Mouse (Mus musculus) left cerebral cortex, postnatal 36 days (tissue): ENCODE measurements around the gene Trpm1. TPM values are rescaled to one million over a fixed set of nuclear protein-coding genes. Genes with fewer than 3 reads are reported as not detected.
"Not testable (repeated sequence)": the region's sequence is repeated elsewhere in the genome, so short reads cannot be mapped to it uniquely, and the experiment has no call there.

Experiments
- DNase-seq, 2 experiments: peaks; one replicate each; pipeline ENCODE4 v3.0.0; 2021 to 2022; ENCODE audit warnings: low spot score in 2 of 2, mixed read lengths in 1 of 2
- intact Hi-C: fragments of 180-260 bp; cut with DNase I; formaldehyde crosslinking; loops from one replicate; pipeline ENCODE4 v1.15.1; 2025
- total RNA-seq, 2 experiments: library from RNA; stranded (reverse); gene quantifications; 2 replicates each; pipeline ENCODE4 v1.2.3; 2021

Trpm1 gene
- total RNA-seq, result 1 to 10 TPM in 1 of 2 experiments, not detected in 1; 1.6 TPM

- intact Hi-C loops, result loop anchor here (10.0 kb wide), 2 partner anchors 89 to 299 kb away; no protein-coding TSS in a partner anchor
- no peak for DNase-seq
Observed at GRCm38 (mm10) chr7:64153535-64153934, at the start of gene Trpm1. Gene Trpm1 (plus strand): TSS chr7:64153835.

- intact Hi-C loops, result no loop called here
- peak in 1 of 2 experiments; percentile 14 for DNase-seq
Observed at GRCm38 (mm10) chr7:64122131-64122715, 31.4 kb upstream of the Trpm1 start.

GRCm38 (mm10) chr7:64123721-64124120, 29.9 kb upstream of the Trpm1 start:
- intact Hi-C loops, result no loop called here
- DNase-seq, result no peak

- DNase-seq, intact Hi-C loops: not testable (repeated sequence)
Observed at GRCm38 (mm10) chr7:64125994-64126393, 27.6 kb upstream of the Trpm1 start.

GRCm38 (mm10) chr7:64139866-64140265, 13.8 kb upstream of the Trpm1 start:
- intact Hi-C loops, result no loop called here
- DNase-seq, result no peak

- DNase-seq, result no peak
- intact Hi-C loops, result no loop called here
Observed at GRCm38 (mm10) chr7:64141301-64142032, 12.2 kb upstream of the Trpm1 start.

- intact Hi-C loops, result no loop called here
Observed at GRCm38 (mm10) chr7:64149337-64149736, 4.3 kb upstream of the Trpm1 start.

GRCm38 (mm10) chr7:64149747-64150146, 3.9 kb upstream of the Trpm1 start:
- intact Hi-C loops, result loop anchor here (10.0 kb wide), 2 partner anchors 85 to 295 kb away; no protein-coding TSS in a partner anchor
- DNase-seq, result no peak

More at GRCm38 (mm10) chr7:64149337-64149736, 4.3 kb upstream of the Trpm1 start:
- no peak for DNase-seq

- DNase-seq, result no peak
- intact Hi-C loops, result loop anchor here (10.0 kb wide), 2 partner anchors 86 to 296 kb away; no protein-coding TSS in a partner anchor
Observed at GRCm38 (mm10) chr7:64150436-64151080, 3.1 kb upstream of the Trpm1 start.

- intact Hi-C loops, result loop anchor here (2.0 to 10.0 kb wide), 3 partner anchors 90 to 300 kb away; partner anchors contain the start of gene Klf13
- DNase-seq, result no peak
Observed at GRCm38 (mm10) chr7:64155226-64155625, 1.6 kb downstream of the Trpm1 start.

- intact Hi-C loops, result loop anchor here (2.0 to 10.0 kb wide), 4 partner anchors 91 to 401 kb away; partner anchors contain the start of gene Klf13
- DNase-seq, result peak; percentile 88 to 89
Observed at GRCm38 (mm10) chr7:64155687-64156086, 2.1 kb downstream of the Trpm1 start.

- intact Hi-C loops, result loop anchor here (2.0 to 10.0 kb wide), 3 partner anchors 92 to 402 kb away; no protein-coding TSS in a partner anchor
- DNase-seq, result no peak
Observed at GRCm38 (mm10) chr7:64156271-64156911, 2.8 kb downstream of the Trpm1 start.

GRCm38 (mm10) chr7:64156918-64157690, 3.5 kb downstream of the Trpm1 start:
- intact Hi-C loops, result loop anchor here (2.0 to 10.0 kb wide), 3 partner anchors 92 to 402 kb away; no protein-coding TSS in a partner anchor
- no peak for DNase-seq

- intact Hi-C loops, result loop anchor here (10.0 kb wide), 2 partner anchors 94 to 304 kb away; no protein-coding TSS in a partner anchor
- DNase-seq, result peak in 1 of 2 experiments; percentile 26
Observed at GRCm38 (mm10) chr7:64158281-64159055, 4.8 kb downstream of the Trpm1 start.

GRCm38 (mm10) chr7:64159056-64159542, 5.5 kb downstream of the Trpm1 start:
- no peak for DNase-seq
- intact Hi-C loops, result loop anchor here (10.0 kb wide), 2 partner anchors 94 to 304 kb away; no protein-coding TSS in a partner anchor

GRCm38 (mm10) chr7:64159612-64160591, 6.3 kb downstream of the Trpm1 start:
- intact Hi-C loops, result loop anchor here (5.0 to 10.0 kb wide), 3 partner anchors 95 to 305 kb away; partner anchors contain the start of gene Mtmr10
- DNase-seq, result no peak
